Mouse (Mus musculus) retina, postnatal 7 days (tissue): ENCODE results near the gene Samd4.

Source experiments
- DNase-seq: peaks from one replicate; pipeline ENCODE4 v3.0.0-alpha.2; 2012; ENCODE audit warnings: low read depth, low spot score

Samd4 gene

GRCm38 (mm10) chr14:46882431-46883067, at the start of gene Samd4:
TSS of gene Samd4 (plus strand) at chr14:46882854.
- peak; percentile 41 for DNase-seq

GRCm38 (mm10) chr14:46839326-46839725, 43.3 kb upstream of the Samd4 start:
- no peak for DNase-seq

DNA sequence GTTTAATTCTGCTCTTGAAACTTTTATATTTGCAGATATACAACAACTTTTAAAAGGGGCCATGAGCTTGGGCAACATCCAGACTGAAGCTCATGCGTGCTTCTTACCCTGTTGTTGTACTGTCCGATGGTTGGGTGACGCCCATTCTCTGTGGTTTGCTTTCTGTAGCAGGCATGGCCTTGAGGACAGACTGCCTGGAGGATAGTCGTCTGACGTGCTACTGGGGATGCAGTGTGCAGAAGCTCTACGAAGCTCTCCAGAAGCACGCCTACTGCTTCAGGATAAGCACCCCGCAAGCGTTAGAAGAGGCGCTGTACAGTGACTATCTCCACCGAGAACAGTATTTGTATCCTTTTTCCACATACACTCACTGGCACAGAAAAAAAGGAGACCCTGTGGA, 36.9 kb upstream of the Samd4 start:
- DNase-seq = no peak

DNA sequence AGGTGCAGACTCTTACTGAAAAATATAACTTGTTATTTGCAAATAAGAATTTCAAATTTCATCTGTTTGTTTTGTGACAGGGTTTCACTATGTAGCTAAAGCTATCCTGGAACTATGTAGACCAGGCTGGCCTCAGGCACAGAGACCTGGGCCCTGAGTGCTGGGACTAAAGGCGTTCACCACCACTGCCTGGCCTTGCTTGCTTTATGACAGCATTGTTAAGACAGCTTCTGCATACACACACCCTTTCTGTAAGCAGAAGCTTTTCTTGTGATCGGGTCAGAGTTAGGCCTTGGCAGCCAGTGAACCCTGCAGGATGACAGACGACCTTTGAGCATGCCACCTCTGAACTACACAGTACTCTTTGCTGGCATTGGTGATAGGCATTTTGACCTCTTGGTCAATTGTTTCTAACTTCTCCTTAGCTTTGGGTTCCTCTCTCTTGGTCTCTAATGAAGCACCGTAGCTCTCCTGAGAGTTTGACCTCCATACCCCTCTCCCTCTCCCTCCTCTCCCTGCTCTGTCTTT, 34.5 kb upstream of the Samd4 start:
- no peak for DNase-seq

DNA sequence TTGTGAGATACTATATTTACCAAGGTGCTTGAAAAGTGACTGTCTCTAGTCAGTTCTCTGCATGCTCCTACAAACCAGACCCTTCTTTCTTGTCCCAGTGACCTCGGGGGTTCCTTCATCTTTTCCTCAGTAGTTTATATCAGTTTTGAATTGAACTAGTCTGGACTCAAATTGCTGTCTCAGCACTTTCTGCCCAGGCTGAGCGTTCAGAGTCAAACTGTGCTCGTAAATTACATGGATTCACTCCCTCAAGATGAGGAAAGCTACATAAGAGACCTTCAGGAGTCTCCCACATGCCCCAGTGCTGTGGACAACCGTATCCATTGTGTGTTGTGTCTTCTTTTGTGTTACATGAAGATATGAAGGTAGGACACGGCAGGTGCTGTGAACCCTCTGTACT, 33.9 kb upstream of the Samd4 start:
- DNase-seq = no peak

GRCm38 (mm10) chr14:46849769-46850168, 32.9 kb upstream of the Samd4 start:
- no peak for DNase-seq

DNA sequence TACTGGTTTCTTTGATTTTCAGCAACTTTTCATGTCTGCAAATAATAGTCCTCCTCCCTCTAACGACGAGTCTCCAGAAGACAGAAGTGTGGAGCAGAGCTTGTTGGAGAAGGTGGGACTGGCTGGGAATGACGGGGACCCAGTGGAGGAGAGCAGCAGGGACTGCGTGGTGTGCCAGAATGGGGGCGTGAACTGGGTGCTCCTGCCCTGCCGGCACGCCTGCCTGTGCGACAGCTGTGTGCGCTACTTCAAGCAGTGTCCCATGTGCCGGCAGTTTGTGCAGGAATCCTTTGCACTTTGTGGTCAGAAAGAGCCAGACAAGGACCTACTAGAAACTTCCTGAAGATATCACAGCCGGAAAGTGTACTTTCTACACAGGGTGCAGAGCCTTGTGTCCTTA, 29.0 kb upstream of the Samd4 start:
- no peak for DNase-seq

DNA sequence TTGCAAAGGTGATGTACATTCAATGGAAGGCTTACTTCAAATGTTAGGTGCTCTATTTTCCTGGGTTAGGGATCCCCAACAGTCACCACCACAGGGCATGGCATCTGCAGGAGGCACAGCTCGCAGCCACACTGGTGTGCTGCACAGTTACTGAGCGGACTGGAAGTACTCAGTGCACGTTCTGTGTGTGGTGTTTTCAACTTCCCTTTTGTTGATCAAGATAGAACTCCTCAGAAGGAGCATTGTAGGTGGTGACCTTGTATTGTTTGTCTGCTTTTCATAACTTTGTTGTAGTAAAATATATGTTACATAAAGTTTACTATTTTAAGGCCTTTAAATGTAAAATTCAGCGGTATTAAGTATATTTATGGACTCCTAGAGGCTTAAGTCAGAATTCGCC, 19.7 kb upstream of the Samd4 start:
- DNase-seq = no peak

DNA sequence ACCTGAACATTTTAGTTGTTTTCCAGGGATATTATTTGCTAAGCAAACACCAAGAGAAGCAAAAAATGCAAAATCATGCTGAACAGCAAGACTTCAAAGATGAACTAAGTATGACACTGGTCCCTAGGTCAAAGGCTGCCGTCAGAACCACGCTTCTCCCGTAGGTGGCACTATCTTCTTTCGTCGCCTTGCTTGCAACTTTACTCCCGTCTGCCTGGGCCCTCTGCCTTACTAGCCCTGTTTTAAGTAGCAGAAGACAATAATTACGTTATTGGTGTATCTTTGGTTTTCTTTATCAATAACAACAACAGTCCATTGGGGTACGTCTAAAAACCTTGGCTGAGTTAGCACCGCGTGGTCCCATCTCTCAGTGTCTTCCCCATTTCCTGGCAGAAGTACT, 1.7 kb upstream of the Samd4 start:
- DNase-seq = no peak

DNA sequence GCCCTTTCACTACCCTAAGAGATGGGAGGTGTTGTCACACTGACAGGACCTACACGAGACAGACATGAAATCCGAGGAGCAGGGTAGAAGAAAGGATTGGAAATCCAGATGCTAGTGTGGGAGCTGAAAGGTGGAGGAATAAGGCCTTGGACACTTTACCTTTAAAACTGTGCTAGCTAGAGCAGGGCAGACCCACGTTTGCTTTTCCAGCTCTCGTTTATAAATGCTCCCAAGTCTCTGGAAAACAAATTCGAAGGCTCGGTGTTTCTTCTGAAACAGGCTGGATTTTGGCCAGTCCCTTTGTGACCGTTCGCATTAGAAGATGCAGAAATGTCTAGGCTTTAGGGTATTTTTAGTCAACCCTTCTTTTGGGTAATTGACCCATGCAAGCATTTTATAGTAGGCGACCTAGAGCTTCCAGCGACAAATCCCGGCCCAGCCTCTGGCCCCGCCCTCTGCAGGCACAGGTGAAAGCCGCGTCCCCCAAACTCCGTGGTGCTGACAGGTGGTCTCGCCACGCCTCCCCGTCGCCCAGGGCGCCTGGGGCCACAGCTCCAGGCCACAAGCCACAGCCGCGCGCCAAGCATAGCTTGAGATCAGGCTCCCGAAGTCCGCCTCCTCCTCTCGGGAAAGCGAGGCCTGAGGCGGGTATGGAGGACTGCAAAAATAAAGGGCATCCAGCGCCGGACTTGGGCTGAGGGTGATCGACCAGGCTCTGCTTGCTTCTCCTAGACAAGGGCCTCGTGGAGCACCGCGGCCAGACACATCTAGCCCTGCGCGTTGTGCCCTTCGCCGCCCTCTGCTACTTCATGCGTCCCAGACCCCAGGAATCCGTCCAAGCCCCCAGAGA, 848 bp upstream of the Samd4 start:
- no peak for DNase-seq

DNA sequence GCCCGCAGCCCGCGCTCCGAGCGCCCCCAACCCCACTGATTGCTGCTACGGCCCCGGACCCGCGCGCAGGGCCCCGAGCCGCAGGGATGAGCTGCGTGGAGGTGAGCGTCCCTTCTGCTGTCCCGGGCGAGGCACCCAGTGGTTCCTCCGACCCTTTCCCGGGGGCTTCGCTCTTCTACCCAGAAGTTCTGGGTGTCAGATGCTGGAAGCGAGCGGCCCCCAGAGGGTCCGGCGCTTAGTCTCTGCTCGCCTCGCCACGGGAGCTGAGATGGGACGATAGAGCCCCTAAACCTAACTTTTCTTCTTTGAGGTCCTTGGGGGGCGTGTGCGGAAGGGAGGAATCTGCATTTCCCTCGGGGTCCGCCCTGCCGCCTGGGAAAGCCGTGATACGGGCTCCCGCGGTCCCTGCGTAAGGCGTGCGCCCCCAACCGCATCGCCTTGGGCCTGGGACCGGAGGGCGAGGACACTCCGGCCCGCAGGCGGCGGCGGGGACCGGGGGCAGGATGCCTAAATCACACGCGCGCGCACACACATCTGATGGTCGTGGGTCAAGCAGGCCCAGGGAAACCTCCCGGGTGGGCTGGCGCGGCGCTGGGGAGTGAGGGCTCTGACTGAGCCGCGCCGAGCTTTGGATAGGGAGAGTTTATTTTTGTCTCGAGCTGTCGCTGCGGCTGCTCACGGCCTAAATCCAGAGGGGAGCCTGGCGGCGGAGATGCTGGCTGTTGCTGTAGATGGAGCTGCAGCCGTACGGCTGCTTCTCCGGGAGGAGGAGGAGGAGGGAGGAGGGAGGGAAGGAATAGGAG, 615 bp downstream of the Samd4 start:
- no peak for DNase-seq

DNA sequence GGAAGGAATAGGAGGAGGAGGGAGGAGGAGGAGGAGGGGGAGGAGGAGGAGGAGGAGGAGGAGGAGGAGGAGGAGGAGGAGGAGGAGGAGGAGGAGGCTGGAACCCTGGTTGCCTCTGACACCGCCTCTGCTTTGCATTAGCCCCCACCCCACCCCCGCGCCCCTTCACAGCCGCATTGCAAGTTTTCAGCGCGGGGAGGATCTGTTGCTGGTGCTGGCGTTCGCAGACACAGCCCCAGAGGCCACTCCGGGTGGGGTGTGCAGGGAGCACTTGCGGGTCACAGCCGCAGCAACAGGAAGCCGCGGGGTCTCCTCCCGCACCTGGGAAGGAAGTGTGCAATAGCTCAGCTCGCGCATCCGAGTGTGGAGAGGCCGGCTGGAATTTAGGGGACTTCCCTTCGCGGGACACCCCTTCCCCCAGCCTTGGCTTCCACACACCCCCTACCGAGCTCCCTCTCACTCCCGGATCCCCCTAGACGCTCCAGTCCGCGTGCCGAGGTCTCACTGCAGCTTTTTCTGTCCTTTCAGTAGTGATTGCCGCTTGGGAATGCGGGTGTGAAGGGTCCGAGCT, 1.3 kb downstream of the Samd4 start:
- no peak for DNase-seq

DNA sequence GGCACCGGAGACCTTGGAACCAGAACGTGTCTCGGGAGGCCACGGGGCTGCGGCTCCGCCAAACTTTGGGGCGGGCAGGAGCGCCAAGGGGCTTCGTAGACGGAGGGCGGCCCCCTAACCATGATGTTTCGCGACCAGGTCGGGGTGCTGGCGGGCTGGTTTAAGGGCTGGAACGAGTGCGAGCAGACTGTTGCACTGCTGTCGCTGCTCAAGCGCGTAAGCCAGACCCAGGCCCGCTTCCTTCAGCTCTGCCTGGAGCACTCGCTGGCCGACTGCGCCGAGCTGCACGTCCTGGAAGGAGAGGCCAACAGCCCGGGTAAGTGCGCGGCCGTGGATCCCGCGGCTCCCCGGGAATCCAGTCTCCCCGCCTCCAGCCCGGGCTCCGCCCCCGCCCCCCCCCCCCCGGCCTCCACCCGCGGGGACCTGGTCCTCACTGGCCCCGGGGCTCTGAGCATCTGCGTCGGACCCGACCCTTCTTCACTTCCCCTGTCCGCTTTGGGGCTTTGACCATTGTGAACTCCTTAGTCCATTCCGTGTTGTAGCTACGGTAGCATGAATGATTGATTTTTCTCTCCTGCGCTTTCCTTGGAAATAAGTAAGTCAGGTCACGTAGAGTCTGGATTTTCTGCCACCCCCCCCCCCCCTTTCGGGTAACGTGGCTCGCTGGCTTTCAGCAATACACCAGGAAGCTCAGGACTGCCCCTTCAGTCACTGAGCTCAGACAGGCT, 2.2 kb downstream of the Samd4 start:
- DNase-seq = no peak

DNA sequence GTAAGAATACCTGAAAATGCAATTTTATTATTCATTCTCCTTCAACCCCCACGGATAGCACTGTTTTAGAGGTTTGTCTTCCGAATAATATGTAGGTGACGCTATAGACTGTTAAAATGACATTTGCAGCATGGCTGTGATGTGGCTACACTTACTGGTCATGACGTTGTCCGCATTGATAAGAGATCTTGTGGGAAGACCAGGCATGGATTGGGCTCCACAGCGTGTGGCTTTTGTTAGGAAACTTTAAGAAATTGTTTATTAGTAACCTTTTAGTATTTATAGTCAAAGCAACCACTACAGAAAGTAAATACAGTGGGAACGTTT, 2.7 kb downstream of the Samd4 start:
- no peak for DNase-seq

DNA sequence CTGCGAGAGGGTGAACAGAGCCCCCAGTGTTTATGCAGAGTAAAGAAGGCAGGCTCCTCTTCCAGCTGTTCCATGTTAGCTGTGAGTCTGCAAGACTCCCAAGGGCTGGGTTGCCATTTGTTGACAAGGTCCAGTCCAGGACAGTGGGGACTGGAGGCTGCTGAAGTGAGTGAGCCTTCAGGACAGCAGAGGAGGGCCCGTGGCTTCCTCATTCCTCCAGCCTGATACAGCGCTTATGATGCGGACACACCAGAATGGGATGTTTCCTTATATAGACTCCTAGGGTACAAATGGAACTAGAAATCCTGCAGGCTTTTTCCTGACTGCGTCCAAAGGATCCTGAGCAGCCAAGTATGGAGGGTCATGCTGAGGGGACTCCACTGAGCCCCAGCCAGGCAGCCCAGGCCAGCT, 3.2 kb downstream of the Samd4 start:
- DNase-seq = no peak

DNA sequence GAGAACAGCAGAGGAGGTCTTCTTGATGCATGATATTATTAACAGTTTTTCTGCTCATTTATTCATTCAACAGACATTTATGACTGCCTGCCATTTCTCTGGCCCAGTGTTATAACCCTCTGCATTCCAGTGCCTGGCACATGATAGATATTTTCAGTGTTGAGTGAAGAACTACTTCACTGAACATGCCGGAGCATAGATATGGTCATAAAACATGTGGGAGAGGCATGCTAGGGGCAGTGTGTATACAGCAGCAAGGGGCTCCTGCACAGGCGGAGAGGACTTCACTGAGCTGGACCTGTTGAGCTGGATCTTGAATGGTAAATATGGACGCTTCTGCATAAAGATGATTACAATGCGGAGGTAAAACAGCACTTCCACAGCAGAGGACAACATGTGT, 6.4 kb downstream of the Samd4 start:
- no peak for DNase-seq

- DNase-seq = no peak
Observed at GRCm38 (mm10) chr14:46893961-46894360, 11.3 kb downstream of the Samd4 start.

DNA sequence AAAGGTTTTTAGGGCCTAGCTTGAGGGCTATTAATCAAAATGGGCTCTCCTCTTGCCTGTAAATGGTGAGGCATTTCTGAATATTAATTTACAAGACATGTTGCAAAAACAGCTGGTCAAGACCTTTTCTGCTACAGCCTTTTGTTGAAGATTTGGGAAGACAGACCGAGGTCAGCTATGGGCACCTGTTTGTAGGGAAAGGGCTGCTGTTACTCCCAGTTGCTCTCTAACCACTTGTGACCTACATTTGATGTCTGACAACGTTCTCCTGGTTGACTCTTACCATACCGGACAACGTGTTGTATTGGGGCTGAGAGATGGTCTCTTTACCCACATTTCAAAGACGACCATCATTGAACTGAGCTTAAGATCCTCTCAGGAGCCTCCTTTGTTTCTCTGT, 15.3 kb downstream of the Samd4 start:
- DNase-seq = no peak

DNA sequence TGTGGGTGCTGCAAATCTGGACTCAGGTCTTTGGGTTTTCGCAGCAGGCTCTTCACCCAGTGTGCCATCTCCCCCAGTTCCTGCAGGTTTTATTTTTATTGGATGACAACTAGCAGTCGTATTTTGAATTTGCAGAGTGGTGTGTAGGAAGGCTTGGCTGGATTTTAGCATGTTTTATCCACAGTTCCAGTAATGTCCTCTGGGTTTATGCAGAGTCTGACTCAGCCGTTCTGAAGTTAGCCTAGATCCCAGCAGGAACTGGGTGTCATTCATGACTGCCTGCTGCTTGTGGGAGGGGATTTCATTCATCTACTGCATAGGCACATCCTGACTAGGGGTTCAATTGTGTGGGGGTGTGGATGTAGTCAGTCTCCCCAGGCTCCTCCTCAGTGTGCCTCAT, 16.0 kb downstream of the Samd4 start:
- DNase-seq = no peak

DNA sequence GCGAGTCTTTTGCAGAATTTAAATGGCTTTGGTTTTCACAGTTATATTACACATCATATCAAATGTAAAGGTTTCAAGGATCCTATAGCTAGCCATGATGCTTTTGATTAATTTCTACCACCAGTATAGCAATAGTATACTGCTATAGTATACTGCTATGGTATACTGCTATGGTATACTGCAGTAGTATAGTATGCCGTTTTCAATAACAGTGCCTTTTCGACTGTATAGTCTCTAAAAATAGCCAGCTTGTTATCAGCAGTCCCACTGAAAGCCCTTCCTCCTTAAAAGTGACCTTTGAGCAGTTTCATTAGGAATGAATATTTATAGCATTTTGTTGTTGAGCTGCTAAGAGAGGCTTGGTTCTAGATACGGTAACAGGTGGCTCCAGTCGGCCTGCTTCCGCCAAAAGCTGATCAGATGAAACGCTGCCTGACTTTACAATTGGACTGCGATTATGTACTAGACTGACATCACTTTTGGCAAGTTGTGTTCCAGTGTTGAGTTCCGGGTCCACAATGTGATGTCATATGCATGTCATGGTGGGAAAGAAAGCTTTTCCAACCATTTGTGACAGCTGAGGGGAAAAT, 19.9 kb downstream of the Samd4 start:
- no peak for DNase-seq

DNA sequence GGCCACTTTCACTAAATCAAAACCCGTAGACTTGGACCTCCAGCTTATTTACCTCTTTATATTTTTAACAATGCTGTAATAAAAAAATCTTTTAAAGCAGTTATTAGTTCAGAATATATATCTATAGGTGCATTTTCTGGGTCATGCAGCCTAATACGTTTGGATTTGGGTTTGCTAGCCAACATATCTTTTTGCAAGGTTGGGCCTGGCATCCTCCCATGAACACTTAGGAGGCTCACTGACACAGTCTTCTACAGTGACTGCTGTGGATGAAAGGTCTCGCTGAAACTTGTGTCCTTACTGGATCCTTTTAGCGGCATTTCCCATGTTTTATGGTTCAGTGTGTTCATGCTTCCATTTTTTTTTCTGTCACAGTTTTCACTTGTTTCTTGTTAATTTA, 21.6 kb downstream of the Samd4 start:
- no peak for DNase-seq
